Mouse (Mus musculus) erythroblast, embryonic 14.5 days (primary cell): ENCODE results near the gene Cd72.

Source experiments
- GATA1 ChIP-seq: IDR thresholded peaks from 2 replicates; pipeline ENCODE4 v1.6.1; 2012; ENCODE audit warnings: low read length, inconsistent platforms, mixed read lengths
- TAL1 ChIP-seq: IDR thresholded peaks from 3 replicates; pipeline ENCODE4 v1.6.1; 2012; ENCODE audit warnings: low read length, inconsistent platforms, mixed read lengths

DNA sequence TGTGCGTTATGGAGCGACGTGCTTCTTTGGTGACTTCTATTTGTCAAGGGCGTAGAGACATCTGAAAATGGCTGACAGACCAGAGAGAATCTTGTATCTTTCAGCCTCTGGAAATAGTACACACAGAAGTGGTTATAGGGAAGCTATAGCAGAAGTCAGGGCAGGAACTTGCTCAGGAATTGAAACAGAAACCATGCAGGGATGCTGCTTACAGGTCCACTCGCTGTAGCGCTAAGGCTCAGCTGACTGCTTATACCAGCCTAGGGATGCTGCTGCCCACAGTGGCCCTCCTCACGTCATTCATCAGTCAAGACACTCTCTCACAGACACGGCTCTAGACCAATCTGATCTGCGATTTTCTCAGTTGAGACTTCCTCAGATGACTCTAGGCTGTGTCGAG, 15.9 kb upstream of the Cd72 start:
- TF ChIP-seq TAL1 (no peak), GATA1 (no peak)
